Mouse (Mus musculus) cerebellum, adult 9-11 months (tissue): Measurements from ENCODE around the gene Zfp366.
"Not testable (repeated sequence)": the region's sequence is repeated elsewhere in the genome, so short reads cannot be mapped to it uniquely, and the experiment has no call there.

ENCODE experiments used
- DNase-seq: peaks from one replicate; pipeline ENCODE4 v3.0.0; 2022

Zfp366 gene

DNA sequence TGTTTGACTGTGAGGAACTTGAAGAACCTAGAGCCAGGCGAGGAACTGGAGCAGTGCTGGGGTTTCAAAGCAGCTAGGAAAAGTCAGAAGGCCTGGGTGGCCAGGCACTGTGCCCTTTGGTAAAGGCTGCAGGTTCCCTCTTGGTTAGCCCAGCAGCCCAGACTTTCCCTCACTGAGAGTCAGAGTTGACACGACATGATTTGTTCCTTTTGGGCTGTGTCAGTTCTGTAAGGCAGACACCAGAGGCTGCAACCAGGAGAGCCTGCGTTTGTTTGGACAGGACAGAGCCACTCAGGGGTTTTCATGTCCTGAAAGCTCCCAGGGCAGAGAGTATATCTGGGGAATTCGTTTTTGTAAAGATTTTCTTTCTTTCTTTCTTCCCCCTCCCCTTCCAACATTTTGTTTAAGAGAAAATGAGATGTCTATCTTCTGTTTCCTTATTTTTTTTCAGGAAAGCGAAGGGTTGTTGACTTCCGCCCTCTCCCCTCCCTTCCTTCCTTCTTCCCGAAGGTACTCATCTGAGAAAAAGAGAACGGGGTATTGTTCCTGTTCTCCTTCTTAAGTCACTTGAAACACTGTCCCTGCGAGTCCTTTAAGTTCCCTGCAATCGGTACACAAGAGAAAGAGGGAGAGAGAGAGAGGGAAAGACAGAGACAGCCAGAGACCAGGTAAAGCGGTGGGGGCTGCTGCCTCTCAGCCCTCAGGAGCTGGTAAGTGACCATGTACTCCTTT lies at the start of gene Zfp366:
Gene Zfp366 (plus strand): TSS at position 669 of the 732 bp plus-strand sequence.
- DNase-seq = no peak

- DNase-seq = no peak
Observed at GRCm38 (mm10) chr13:99138351-99139255, 46.0 kb upstream of the Zfp366 start.

DNA sequence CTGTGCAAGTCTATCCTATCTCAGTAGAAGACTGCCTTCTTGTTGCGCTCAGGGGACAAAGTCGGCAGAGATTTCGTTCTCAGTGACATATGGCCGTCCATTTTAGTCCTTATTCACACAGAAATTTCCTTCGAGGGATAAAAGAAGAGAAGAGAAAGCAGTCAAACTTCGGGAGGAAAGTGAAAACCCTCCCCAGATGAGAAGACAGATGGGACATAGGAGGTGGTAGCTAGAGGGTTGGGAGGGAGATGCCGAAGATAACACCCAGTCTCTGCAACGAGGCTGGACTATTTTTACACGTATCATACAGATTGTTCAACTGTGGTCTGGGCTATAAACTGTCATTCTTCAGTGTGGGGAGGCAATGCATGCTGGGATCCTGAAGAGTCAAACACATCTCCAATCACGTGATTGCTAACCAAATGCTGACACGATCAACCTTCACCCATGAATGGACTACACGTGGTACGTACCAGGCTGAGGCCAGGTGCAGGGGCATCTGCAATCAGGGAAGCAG lies 38.2 kb upstream of the Zfp366 start:
- DNase-seq = no peak

GRCm38 (mm10) chr13:99147645-99148111 lies 36.9 kb upstream of the Zfp366 start:
- DNase-seq = no peak

GRCm38 (mm10) chr13:99149551-99150305 lies 34.9 kb upstream of the Zfp366 start:
- no peak for DNase-seq

DNA sequence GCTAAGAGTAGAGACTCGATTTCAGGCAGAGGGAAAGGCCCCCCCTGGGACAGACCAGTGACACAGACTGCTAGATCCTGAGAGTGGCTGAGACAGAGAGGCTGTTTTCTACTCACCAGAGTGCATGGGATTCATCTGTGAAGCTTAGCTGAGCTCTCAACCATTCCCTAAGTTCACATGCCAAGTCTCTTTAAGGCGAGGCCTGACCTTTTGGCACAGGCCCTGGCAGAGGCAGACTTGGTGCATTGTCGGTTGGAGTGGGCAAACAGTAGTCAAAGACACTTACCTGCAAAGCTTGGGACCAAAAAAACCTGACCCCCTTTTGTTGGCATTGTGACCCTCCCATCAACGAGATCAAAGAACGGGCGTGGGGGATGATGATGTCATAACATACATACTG lies 34.0 kb upstream of the Zfp366 start:
- DNase-seq = no peak

DNA sequence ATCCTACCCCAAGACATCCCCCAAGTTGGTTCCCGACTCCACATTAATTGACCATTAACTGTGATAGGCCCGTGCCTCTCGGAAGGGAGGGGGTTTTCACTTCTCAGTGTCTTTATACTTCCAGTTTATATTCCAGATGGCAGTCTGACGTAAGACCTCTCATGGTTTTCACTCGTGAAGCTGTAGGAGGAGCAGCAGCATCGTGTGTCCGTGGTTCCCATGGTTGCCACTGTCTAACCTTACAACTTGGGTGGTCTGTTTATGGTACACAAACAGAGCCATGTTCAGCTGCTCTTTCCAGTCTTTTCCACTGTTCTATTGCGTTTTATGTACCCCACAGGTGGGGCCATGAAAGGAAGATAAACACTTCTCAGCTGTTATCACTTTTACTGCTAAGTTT lies 33.5 kb upstream of the Zfp366 start:
- DNase-seq = no peak

DNA sequence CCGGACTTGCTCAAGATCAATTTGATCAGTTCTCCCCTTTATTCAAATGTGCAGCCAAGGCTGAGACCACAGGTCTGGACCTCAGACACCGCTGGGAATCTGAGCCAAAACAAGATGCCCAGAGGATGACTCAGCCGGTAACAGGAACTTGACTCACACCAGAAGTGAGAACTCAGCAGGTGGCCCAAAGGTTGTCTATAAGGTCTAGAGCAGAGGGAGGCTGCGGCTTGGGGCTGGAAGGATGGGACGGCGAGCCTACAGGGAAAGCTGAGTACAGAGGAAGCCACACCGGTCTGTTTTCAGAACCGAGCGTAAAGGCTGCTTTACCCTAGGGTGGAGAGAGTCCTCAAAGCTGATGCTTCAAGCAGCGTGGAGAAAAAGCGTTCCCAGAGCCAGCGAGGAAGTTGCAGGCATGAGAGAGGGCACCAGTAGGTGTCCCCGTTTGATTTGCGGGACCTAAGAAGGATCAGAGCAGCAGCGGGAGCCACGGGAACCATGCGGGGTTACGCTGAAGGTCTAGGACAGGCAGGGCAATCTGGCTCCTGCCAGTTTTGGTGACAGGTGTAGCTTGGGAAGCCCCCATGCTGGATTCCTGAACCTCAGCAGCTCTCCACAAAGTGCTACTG lies 32.2 kb upstream of the Zfp366 start:
- DNase-seq = no peak

- DNase-seq = no peak
Observed at GRCm38 (mm10) chr13:99157709-99158108, 26.9 kb upstream of the Zfp366 start.

DNA sequence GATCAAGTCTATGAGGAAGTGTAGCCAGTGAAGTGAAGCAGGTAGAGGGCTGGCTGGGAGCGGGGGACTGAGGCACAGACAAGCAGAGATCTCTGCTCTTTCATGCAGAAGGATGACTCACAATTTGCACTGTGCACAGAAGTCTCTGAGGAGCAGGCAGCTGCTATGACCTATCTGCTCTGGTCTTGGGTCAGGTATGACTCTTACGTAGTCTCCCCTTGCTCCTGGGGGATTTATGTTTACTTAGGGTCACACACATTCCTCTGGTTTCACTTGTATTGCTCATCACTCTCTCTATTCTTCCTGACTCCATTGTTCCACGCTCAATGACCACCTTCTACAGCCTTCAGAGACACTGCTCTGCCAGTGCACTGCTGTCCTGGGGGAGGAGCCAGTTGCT lies 25.9 kb upstream of the Zfp366 start:
- no peak for DNase-seq

- no peak for DNase-seq
Observed at GRCm38 (mm10) chr13:99163071-99163470, 21.6 kb upstream of the Zfp366 start.

DNA sequence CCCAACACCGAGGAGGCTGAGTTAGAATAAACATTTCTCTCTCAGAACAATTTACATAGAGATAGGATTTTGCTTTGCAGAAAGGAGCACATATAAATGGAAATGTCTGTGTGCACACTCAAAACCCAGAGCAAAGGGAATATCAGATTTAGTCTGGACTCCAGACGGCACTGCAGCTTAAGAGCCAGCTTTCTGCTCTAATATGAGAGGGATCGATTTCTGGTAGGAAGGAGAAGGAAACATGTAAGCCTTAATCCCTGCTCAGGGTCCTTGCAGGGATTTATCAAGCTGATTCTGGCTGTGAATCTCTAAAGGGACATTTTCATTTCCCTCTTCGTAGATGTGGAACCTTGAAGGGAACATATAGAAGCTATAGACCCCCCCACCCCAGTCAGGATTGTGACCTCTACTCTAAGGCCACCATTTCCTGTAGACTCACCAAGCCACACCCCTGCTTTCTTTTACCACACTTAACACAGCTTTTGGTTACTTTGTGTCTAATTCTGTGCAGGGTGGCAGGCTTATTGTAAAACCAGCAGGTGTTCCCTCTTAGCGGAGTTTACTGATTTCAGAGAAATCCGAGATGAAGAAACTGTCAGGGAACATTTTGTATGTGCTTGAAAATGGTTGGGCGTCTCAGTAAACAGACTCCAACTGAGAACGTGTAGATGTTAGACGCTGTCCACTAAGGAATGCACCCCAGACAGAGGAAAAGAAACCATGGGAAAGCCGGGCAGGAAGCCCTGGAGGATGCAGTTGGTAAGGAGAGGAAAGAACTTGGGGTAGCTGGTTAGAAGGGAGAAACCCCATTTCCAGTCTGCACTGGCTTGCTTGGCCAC lies 20.9 kb upstream of the Zfp366 start:
- no peak for DNase-seq

- DNase-seq = no peak
Observed at GRCm38 (mm10) chr13:99164360-99164759, 20.3 kb upstream of the Zfp366 start.

- DNase-seq = no peak
Observed at GRCm38 (mm10) chr13:99169401-99169800, 15.2 kb upstream of the Zfp366 start.

DNA sequence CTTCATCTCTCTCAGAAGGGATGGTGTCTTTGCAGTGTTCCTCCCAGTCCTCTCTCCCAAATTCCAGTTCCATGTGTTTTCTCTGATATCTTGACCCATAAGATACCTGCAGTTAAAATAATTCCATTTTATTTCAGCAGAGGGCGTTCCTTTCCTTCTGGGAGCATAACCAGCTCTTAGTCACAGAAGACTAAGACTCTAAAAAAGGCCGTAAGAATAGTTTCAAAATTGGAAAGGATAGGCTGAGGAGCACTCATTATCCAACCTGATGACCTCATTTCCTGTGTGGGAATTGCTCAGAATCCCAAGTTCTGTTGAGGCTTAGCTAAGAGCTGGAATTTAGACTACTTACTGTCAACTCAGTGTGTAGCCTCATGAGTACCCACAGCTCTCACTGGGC lies 14.3 kb upstream of the Zfp366 start:
- no peak for DNase-seq

GRCm38 (mm10) chr13:99173849-99174248 lies 10.8 kb upstream of the Zfp366 start:
- no peak for DNase-seq

- DNase-seq = not testable (repeated sequence)
Observed at GRCm38 (mm10) chr13:99182828-99183227, 1.8 kb upstream of the Zfp366 start.

GRCm38 (mm10) chr13:99183257-99183895 lies 1.2 kb upstream of the Zfp366 start:
- DNase-seq = no peak

GRCm38 (mm10) chr13:99185573-99185972 lies 950 bp downstream of the Zfp366 start:
- DNase-seq = no peak

GRCm38 (mm10) chr13:99186138-99186853 lies 1.7 kb downstream of the Zfp366 start:
- no peak for DNase-seq
